ENCODE assay signal across 24 mouse cellular contexts in the genomic region with DNA sequence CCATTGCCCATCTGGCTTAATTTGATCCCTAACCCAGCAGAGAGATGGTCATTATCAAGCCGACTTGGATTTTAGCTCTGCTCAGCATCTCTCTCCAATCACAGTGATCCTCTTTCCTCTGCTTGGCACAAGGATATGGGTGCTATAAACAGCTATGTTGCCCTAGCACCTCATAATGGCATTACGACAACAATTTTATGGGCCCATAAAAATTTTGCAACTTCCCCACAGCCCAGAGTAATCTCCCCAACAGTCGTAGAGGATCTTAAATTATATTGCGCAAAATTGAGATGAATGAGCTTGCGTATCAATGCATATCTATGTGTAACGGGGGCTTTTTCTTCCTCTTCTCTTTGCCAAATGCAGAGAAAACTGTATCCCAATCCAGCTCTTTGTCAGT.
DNase-seq lines count a peak whose midpoint lies in the region; ATAC-seq lines count a peak whose summit lies in the region.
"Had no signal": no experiment of that assay in that cellular context is flagged by ENCODE, and none has a peak within 500 bp of the region (broad histone marks: within the 10 kb centered on the region; RNA-seq: fewer than 3 reads in every experiment).

No protein-coding gene starts in this region.

- no peak overlapping the region for H3K4me2 ChIP-seq in limb, embryonic 15.5 days
- H3K4me2 ChIP-seq: forebrain, embryonic 13.5 days; hindbrain, embryonic 15.5 days; midbrain, embryonic 12.5 days; neural tube, embryonic 12.5 days had no signal

- no peak overlapping the region for H3K4me3 ChIP-seq in limb, embryonic 15.5 days
- H3K4me3 ChIP-seq: forebrain, embryonic 13.5 days; hindbrain, embryonic 15.5 days; midbrain, embryonic 12.5 days; neural tube, embryonic 12.5 days had no signal

- H3K27ac ChIP-seq in limb, embryonic 15.5 days, result no peak overlapping the region
- H3K27ac ChIP-seq: forebrain, embryonic 13.5 days; hindbrain, embryonic 15.5 days; macrophage; midbrain, embryonic 12.5 days; neural tube, embryonic 12.5 days had no signal

- no peaks in the 10 kb centered on the region for H3K36me3 ChIP-seq in limb, embryonic 15.5 days
- H3K36me3 ChIP-seq: G1E; hindbrain, embryonic 15.5 days; midbrain, embryonic 12.5 days; neural tube, embryonic 12.5 days had no signal

- H3K4me1 ChIP-seq in limb, embryonic 15.5 days, result 0 out of 2 replicates have a peak, but pooled peaks cover 4% of the 10 kb centered on the region
- H3K4me1 ChIP-seq: forebrain, embryonic 13.5 days; hindbrain, embryonic 15.5 days; midbrain, embryonic 12.5 days; neural tube, embryonic 12.5 days had no signal

- peaks cover 11% of the 10 kb centered on the region for H3K27me3 ChIP-seq in limb, embryonic 15.5 days
- H3K27me3 ChIP-seq: forebrain, embryonic 13.5 days; hindbrain, embryonic 15.5 days; midbrain, embryonic 12.5 days; neural tube, embryonic 12.5 days had no signal

- WGBS in limb, embryonic 15.5 days, result 14% methylated on average over 6 of the region's 6 CpGs

- no peak overlapping the region for H3K9ac ChIP-seq in limb, embryonic 15.5 days
- H3K9ac ChIP-seq: forebrain, embryonic 13.5 days; hindbrain, embryonic 15.5 days; midbrain, embryonic 12.5 days; neural tube, embryonic 12.5 days had no signal

- 0 out of 2 replicates have a peak, but pooled peaks have one; percentile 7 for ATAC-seq in limb, embryonic 15.5 days (ENCODE audit: insufficient number of reproducible peaks, low FRiP score, low TSS enrichment, low read depth)
- ATAC-seq: forebrain, embryonic 13.5 days; intestine, embryonic 16.5 days had no signal

- H3K9me3 ChIP-seq in limb, embryonic 15.5 days, result no peaks in the 10 kb centered on the region
- H3K9me3 ChIP-seq: forebrain, embryonic 13.5 days; hindbrain, embryonic 15.5 days; midbrain, embryonic 12.5 days; neural tube, embryonic 12.5 days had no signal

- peak; percentile 59 for DNase-seq in gastrocnemius, adult 18-20 months (ENCODE audit: low spot score)
- no peak for DNase-seq in gastrocnemius, postnatal 4 days (ENCODE audit: low spot score in 2 of 2)
- DNase-seq in urinary bladder, postnatal 36 days (ENCODE audit: low spot score in 2 of 2), result peak; percentile 17 to 26
- no peak for DNase-seq in urinary bladder, adult 2 months (ENCODE audit: low spot score)
- no peak for DNase-seq in layer of hippocampus, adult 18-20 months (ENCODE audit: low spot score in 2 of 2)
- no peak for DNase-seq in adrenal gland, postnatal 14 days
- DNase-seq in thymus, postnatal 25 days, result no peak
- DNase-seq: adrenal gland, postnatal 25 days; cerebellum, adult 11 months; cerebellum, postnatal 25 days; heart, adult 11 months; heart, postnatal 4 days; kidney, postnatal 36 days; liver; right cerebral cortex, postnatal 4 days; thymus, postnatal 36 days had no signal

Comparison
In these comparisons a context has a peak if more than half of its experiments do, and no peak if none do; other contexts are left out.
1. DNase-seq: peak in gastrocnemius, adult 18-20 months (single experiment) and urinary bladder, postnatal 36 days (2 of 2); none in gastrocnemius, postnatal 4 days (0 of 2), urinary bladder, adult 2 months (single experiment), layer of hippocampus, adult 18-20 months (0 of 2), adrenal gland, postnatal 14 days (single experiment) and thymus, postnatal 25 days (single experiment).